Mouse (Mus musculus) midbrain, postnatal 0 days (tissue): ENCODE data around the gene Thsd7b. TPM values are rescaled to one million over a fixed set of nuclear protein-coding genes. Genes with fewer than 3 reads are reported as not detected.

Experiments used
- ATAC-seq: fragments of 200-750 bp; cut with Nextera tagmentation; 2 replicates; pipeline ENCODE4 v1.8.0; 2017; ENCODE audit warnings: moderate number of reproducible peaks, mild to moderate bottlenecking, moderate TSS enrichment, moderate library complexity; ENCODE audit not compliant: low FRiP score
- DNase-seq: peaks from one replicate; pipeline ENCODE4 v3.0.0-alpha.2; 2015; ENCODE audit warnings: low spot score
- H3K27ac ChIP-seq: fragments of 300-500 bp; sonication (generic); 2 replicates; pipeline ENCODE4 v1.5.1; 2014; ENCODE audit warnings: low read depth, mild to moderate bottlenecking, low read length, mixed read lengths
- H3K27me3 ChIP-seq: fragments of 300-500 bp; sonication (generic); 2 replicates; pipeline ENCODE4 v1.6.1; 2014; ENCODE audit warnings: low read length, control low read depth, mixed read lengths; ENCODE audit not compliant: insufficient read depth
- H3K36me3 ChIP-seq: fragments of 300-500 bp; sonication (generic); 2 replicates; pipeline ENCODE4 v1.6.1; 2014; ENCODE audit warnings: low read length, control low read depth, mixed read lengths; ENCODE audit not compliant: insufficient read depth
- H3K4me1 ChIP-seq: fragments of 300-500 bp; sonication (generic); 2 replicates; pipeline ENCODE4 v1.6.1; 2014; ENCODE audit warnings: mild to moderate bottlenecking, control low read depth, antibody characterized with exemption, low read length, mixed read lengths; ENCODE audit not compliant: insufficient read depth
- H3K4me2 ChIP-seq: fragments of 300-500 bp; sonication (generic); 2 replicates; pipeline ENCODE4 v1.6.1; 2014; ENCODE audit warnings: low read depth, mild to moderate bottlenecking, low read length, mixed read lengths; ENCODE audit not compliant: poor library complexity, severe bottlenecking
- H3K4me3 ChIP-seq: fragments of 300-500 bp; sonication (generic); 2 replicates; pipeline ENCODE4 v1.5.1; 2014; ENCODE audit warnings: low read depth, mild to moderate bottlenecking, low read length, moderate library complexity
- H3K9ac ChIP-seq: fragments of 300-500 bp; sonication (generic); replicated peaks from 2 replicates; pipeline ENCODE4 v1.6.1; 2014; ENCODE audit warnings: mild to moderate bottlenecking, low read length, moderate library complexity, mixed read lengths; ENCODE audit not compliant: poor library complexity, severe bottlenecking
- H3K9me3 ChIP-seq: fragments of 300-500 bp; sonication (generic); 2 replicates; pipeline ENCODE4 v1.6.1; 2016; ENCODE audit warnings: low read length, control low read depth
- CTCF ChIP-seq: IDR thresholded peaks from 2 replicates; pipeline ENCODE4 v1.5.1; 2016; ENCODE audit warnings: antibody characterized with exemption, mild to moderate bottlenecking
- WGBS: fragments of 180-500 bp; shearing (Covaris S2); extraction: QIAGEN DNeasy Blood & Tissue Kit; methylation state at CpG from one replicate; pipeline ENCODE4 v1.1.7; 2014; 5-methylcytosine and 5-hydroxymethylcytosine counted together
- polyA plus RNA-seq: library from polyadenylated mRNA; unstranded; fragments of >200 nt; fragmentation: Nextera tagmentation; extraction: Ambion mirVana; gene quantifications from 2 replicates; pipeline ENCODE4 v1.2.1, GENCODE M21; 2015
- total RNA-seq: library from RNA; depleted of rRNA; stranded (reverse); fragments of >200 nt; gene quantifications from 2 replicates; pipeline ENCODE4 v1.2.3, GENCODE M21; 2014

Gene Thsd7b
- total and polyA plus RNA-seq, 2 experiments from 2014 or later, result 11.6 to 20.8 TPM

DNA sequence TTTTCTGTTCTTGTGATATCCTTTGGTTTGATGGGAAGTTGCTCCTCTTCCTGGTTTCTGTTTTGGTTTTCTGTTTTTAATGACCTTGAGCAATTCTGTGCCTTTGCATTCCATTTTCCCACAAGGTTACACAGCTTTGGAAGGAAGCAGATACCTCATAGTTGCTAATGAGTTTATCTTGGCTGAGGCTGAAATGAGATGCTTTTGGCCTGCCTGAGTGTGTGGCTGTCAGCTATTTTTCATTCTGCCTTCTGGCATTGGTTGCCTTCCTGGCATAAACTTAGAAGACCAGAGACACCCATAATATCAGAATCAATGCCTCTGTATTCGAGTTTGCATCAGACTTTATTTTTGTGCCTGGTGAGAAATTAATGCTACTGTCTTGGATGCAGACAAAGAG lies 614.8 kb downstream of the Thsd7b start:
- 55% methylated on average over 1 of the region's 1 CpGs for WGBS
- DNase-seq, result no peak

DNA sequence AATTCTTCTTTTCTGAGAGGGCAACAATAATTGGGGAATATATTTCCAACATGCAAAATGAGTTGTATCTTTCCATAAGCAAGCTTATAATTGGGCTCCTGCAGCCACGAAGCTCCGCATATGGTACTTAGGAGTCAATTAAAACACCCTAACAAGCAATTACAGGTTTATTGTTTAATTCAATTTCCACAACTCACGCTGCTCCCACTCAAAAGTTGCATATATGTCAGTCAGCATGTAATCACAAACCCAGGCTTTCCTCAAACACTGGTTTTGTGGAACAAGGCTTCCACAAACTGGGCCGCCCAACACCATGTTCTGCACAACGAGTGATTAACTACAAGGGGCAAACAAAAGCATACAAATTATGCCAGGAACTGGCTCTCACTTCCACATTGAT lies 625.0 kb downstream of the Thsd7b start:
- no peak for DNase-seq
- no peak overlapping the region for H3K9ac ChIP-seq
- H3K9me3 ChIP-seq, result no peaks in the 10 kb centered on the region
- no peak for TF ChIP-seq CTCF
- ATAC-seq, result no peak
- no peak overlapping the region for H3K27ac ChIP-seq
- WGBS, result 79% methylated on average over 5 of the region's 5 CpGs
- H3K4me1 ChIP-seq, result no peaks in the 10 kb centered on the region
- H3K27me3 ChIP-seq, result no peaks in the 10 kb centered on the region
- no peak overlapping the region for H3K4me2 ChIP-seq
- no peaks in the 10 kb centered on the region for H3K36me3 ChIP-seq
- H3K4me3 ChIP-seq, result no peak overlapping the region

More for the DNA sequence above, 614.8 kb downstream of the Thsd7b start:
- no peak overlapping the region for H3K9ac ChIP-seq
- H3K4me2 ChIP-seq, result no peak overlapping the region
- H3K27me3 ChIP-seq, result no peaks in the 10 kb centered on the region
- no peak for ATAC-seq
- no peak for TF ChIP-seq CTCF
- H3K36me3 ChIP-seq, result no peaks in the 10 kb centered on the region
- no peaks in the 10 kb centered on the region for H3K9me3 ChIP-seq
- H3K27ac ChIP-seq, result no peak overlapping the region
- no peak overlapping the region for H3K4me3 ChIP-seq
- no peaks in the 10 kb centered on the region for H3K4me1 ChIP-seq

DNA sequence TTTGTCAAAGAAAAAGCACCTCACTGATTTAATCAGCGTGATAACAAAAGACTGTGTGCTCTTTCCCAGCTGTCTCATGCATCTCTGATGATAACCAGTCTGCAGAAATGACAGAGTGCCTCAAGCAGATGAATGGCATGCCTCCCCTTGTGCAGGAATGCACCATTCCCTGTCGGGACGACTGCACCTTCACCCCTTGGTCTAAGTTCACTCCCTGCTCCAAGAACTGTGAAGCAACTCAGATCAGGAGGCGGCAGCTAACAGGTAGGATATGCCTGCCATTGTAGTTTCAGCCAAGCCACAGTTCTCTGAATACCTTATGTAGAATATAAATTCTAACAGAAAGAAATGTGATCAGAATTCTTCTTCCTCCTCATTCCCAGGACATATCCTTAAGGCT lies 642.4 kb downstream of the Thsd7b start:
- no peak for DNase-seq
- Histone ChIP-seq H3K4me1 (no peaks in the 10 kb centered on the region), H3K36me3 (no peaks in the 10 kb centered on the region), H3K4me2 (no peak overlapping the region), H3K9me3 (no peaks in the 10 kb centered on the region), H3K4me3 (no peak overlapping the region), H3K27ac (no peak overlapping the region), H3K27me3 (no peaks in the 10 kb centered on the region), H3K9ac (no peak overlapping the region)
- ATAC-seq, result no peak
- 45% methylated on average over 4 of the region's 4 CpGs for WGBS
- no peak for TF ChIP-seq CTCF

DNA sequence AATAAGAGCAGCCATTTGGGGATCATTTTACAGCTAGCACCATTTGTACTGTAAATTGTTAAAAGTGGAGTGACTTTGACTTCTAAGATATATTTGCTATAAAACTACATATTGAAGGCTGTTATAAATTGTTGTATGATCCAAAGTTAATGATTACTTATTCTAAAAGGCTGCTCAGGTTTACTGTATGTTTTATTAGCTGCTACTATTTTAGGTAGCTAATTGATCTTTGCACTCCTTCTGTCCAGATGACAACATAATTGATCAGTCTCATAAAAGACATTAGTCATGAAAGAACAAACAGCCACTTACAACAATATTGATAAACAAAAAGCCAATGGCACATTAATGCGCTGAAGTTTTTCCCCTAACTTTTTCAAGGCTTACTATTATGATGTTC lies 644.5 kb downstream of the Thsd7b start:
- Histone ChIP-seq H3K4me1 (no peaks in the 10 kb centered on the region), H3K9ac (no peak overlapping the region), H3K4me2 (no peak overlapping the region), H3K36me3 (no peaks in the 10 kb centered on the region), H3K27me3 (no peaks in the 10 kb centered on the region), H3K27ac (no peak overlapping the region), H3K9me3 (no peaks in the 10 kb centered on the region), H3K4me3 (no peak overlapping the region)
- no peak for ATAC-seq
- no peak for TF ChIP-seq CTCF
- 92% methylated on average over 1 of the region's 1 CpGs for WGBS
- DNase-seq, result no peak

DNA sequence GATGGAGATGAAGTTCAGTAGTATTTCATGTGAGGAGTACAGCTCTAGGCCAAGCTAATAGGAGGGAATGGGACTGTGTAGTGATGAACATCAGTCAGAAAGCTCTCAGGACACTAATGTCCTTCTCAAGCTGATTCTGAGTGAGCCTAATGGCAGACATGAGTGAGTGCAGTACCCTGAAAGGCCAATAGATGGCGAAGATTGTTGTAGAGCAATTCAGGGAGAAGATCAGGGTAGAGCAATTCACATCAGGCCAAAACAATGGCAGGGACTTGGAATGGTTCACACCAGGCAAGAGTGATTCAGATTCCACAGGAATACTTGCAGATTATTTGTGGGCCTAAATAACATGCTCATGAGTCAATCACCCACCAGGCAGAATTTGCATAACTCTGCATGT lies 646.3 kb downstream of the Thsd7b start:
- peak; percentile 38 for TF ChIP-seq CTCF
- Histone ChIP-seq H3K27ac (no peak overlapping the region), H3K9me3 (no peaks in the 10 kb centered on the region), H3K4me3 (no peak overlapping the region), H3K36me3 (no peaks in the 10 kb centered on the region), H3K27me3 (no peaks in the 10 kb centered on the region), H3K4me2 (no peak overlapping the region), H3K9ac (no peak overlapping the region), H3K4me1 (no peaks in the 10 kb centered on the region)
- WGBS, result 73% methylated on average over 1 of the region's 1 CpGs
- DNase-seq, result no peak
- ATAC-seq, result no peak

DNA sequence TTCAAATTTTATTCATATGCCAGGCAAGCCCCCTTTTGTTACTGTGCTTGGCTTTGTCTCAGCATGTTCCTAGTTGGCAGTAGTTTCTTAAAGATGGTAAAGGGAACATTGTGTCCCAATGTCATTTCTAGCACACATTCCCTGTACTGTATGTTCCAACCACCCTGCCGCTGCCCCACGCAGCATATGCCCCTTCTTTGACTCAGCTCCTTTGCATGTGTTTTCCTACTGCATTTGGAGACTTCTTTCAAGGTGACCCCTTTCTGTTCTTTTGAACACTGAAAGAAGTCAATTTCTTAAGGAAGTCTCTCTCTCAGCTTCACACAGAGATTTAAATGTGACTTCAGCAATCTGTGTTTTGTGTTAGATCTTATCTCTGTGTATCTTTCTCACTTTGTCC lies 657.9 kb downstream of the Thsd7b start:
- DNase-seq (no peak), ATAC-seq (no peak)
- Histone ChIP-seq H3K27me3 (no peaks in the 10 kb centered on the region), H3K9ac (no peak overlapping the region), H3K4me1 (no peaks in the 10 kb centered on the region), H3K4me2 (no peak overlapping the region), H3K27ac (no peak overlapping the region), H3K36me3 (no peaks in the 10 kb centered on the region), H3K4me3 (no peak overlapping the region), H3K9me3 (no peaks in the 10 kb centered on the region)
- WGBS, result 89% methylated on average over 2 of the region's 2 CpGs
- TF ChIP-seq CTCF, result no peak

DNA sequence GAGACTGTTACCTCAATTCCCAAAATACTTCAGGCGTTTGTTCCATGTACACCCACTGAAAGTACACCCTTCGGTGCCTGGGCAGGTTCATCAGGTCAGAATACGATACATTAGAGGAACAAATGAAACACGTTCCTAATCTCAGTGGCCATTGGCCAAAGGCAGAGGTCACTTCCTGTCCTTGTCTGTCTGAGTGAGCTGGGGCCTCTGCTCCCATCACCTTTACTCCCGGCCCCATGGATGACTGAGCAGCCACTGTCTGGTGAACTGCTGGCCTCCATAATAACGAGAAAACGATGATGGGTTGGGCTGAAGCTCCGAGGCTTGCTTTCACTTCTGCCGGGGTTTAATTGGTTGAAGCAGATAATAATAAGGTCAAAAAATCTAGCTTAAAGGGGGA lies 670.0 kb downstream of the Thsd7b start:
- no peak for DNase-seq
- WGBS, result 61% methylated on average over 9 of the region's 9 CpGs

More for the DNA sequence above, 670.0 kb downstream of the Thsd7b start:
- no peak for TF ChIP-seq CTCF
- ATAC-seq, result no peak
- H3K9me3 ChIP-seq, result no peaks in the 10 kb centered on the region
- H3K9ac ChIP-seq, result no peak overlapping the region
- no peak overlapping the region for H3K4me3 ChIP-seq
- no peaks in the 10 kb centered on the region for H3K36me3 ChIP-seq
- no peak overlapping the region for H3K4me2 ChIP-seq
- H3K27ac ChIP-seq, result no peak overlapping the region
- H3K27me3 ChIP-seq, result no peaks in the 10 kb centered on the region
- H3K4me1 ChIP-seq, result no peaks in the 10 kb centered on the region
